Mouse (Mus musculus) heart, postnatal 0 days (tissue): Measurements from ENCODE around the gene Abhd16a.

Experiments
- CTCF ChIP-seq: IDR thresholded peaks from 2 replicates; pipeline ENCODE4 v1.5.1; 2016; ENCODE audit warnings: antibody characterized with exemption, control low read depth, low read depth
- EP300 ChIP-seq: IDR thresholded peaks from 2 replicates; pipeline ENCODE4 v1.6.1; 2016; ENCODE audit warnings: antibody characterized with exemption, low read depth

DNA sequence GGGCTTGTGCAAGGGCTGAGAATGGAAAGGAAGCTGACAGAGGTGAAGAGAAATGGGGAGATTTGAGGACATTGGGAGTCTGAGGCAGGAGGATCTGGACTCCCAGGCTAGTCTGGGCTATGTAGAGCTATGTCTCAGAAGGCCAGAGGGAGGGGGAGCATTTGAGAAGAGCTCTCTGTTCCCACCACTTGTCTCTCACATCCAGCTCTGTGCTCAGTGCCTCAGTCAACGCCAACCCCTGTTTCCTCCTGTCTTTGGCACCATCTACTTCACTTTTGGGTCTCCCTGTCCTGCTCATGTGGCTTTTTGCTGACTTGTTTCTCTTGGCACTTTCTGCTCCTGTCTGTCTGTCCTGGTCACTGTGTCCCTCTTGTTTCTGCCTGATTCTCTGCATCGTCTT lies 11.8 kb upstream of the Abhd16a start:
- TF ChIP-seq CTCF (no peak), EP300 (no peak)
